In the genomic region with DNA sequence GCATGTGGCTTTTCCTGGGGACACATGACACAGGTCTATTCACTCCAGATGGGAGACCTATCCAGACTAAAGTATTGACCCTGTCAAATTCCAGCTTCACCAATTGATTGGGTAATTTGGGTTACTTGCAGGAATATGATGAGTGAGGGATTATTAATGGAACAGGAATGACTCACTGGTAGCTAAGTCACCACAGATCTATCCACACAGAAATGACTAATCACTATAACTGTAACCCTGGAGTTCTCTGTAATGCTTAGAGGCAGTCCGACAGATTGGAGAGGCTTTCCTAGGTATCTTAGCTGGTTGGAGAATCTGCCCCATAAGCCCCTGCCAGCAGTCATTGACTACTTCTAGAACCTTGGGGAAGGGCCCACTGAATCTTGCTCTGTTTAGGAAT, we compare ENCODE assay signal across 20 mouse cellular contexts.
DNase-seq lines count a peak whose midpoint lies in the region; TF ChIP-seq lines count a peak whose summit lies in the region.
"Had no signal": no experiment of that assay in that cellular context is flagged by ENCODE, and none has a peak within 500 bp of the region (broad histone marks: within the 10 kb centered on the region; RNA-seq: fewer than 3 reads in every experiment).

No protein-coding gene starts in this region.

- H3K27ac ChIP-seq in layer of hippocampus, adult 2 months: peak overlapping the region; percentile 1; the same call in 1 of the 2 replicates
- H3K27ac ChIP-seq: embryonic facial prominence, embryonic 13.5 days; embryonic facial prominence, embryonic 15.5 days; forebrain, embryonic 13.5 days; forebrain, embryonic 15.5 days had no signal

- no peak overlapping the region for H3K4me3 ChIP-seq in layer of hippocampus, adult 2 months
- H3K4me3 ChIP-seq: embryonic facial prominence, embryonic 13.5 days; embryonic facial prominence, embryonic 15.5 days; erythroblast, embryonic 14.5 days; forebrain, embryonic 13.5 days; forebrain, embryonic 15.5 days had no signal

- no peak for DNase-seq in layer of hippocampus, adult 2 months (ENCODE audit: low spot score in 2 of 2)
- DNase-seq in layer of hippocampus, adult 9-11 months: no peak
- DNase-seq in brain, adult 2 months (ENCODE audit: low read depth, low spot score): peak; percentile 47
- no peak for DNase-seq in thymus, postnatal 0 days (ENCODE audit: low spot score)
- no peak for DNase-seq in gastrocnemius, adult 8-10 months (ENCODE audit: low spot score in 2 of 2)
- DNase-seq: adrenal gland, postnatal 10 days; adrenal gland, postnatal 36 days; cerebellum, adult 11 months; cerebellum, adult 18-20 months; cerebellum, adult 8-10 months; cerebellum, adult 9-11 months; cerebellum, postnatal 14 days; cerebellum, postnatal 36 days; embryo, embryonic 11 days; forebrain, postnatal 0 days had no signal

- no peak for TF ChIP-seq CTCF in layer of hippocampus, adult 2 months (conservative IDR thresholded peaks at IDR 0.05)
